Mouse (Mus musculus) heart, embryonic 12.5 days (tissue): ENCODE data around the gene Gpr19. TPM values are rescaled to one million over a fixed set of nuclear protein-coding genes. Genes with fewer than 3 reads are reported as not detected.

Experiments used
- ATAC-seq: fragments of 200-750 bp; cut with Nextera tagmentation; 2 replicates; pipeline ENCODE4 v1.8.0; 2017; ENCODE audit warnings: moderate TSS enrichment, moderate library complexity; ENCODE audit not compliant: insufficient number of reproducible peaks, low FRiP score
- H3K27ac ChIP-seq: fragments of 300-500 bp; sonication (generic); 2 replicates; pipeline ENCODE4 v1.5.1; 2016; ENCODE audit warnings: mild to moderate bottlenecking, moderate library complexity; ENCODE audit not compliant: poor library complexity, severe bottlenecking
- H3K27me3 ChIP-seq: fragments of 300-500 bp; sonication (generic); replicated peaks from 2 replicates; pipeline ENCODE4 v1.6.1; 2016; ENCODE audit warnings: mild to moderate bottlenecking, moderate library complexity
- H3K36me3 ChIP-seq: fragments of 300-500 bp; sonication (generic); 2 replicates; pipeline ENCODE4 v1.6.1; 2016; ENCODE audit warnings: mild to moderate bottlenecking, moderate library complexity
- H3K4me1 ChIP-seq: fragments of 300-500 bp; sonication (generic); replicated peaks from 2 replicates; pipeline ENCODE4 v1.6.1; 2016; ENCODE audit warnings: mild to moderate bottlenecking
- H3K4me2 ChIP-seq: fragments of 300-500 bp; sonication (generic); 2 replicates; pipeline ENCODE4 v1.6.1; 2016; ENCODE audit warnings: mild to moderate bottlenecking, moderate library complexity
- H3K4me3 ChIP-seq: fragments of 300-500 bp; sonication (generic); 2 replicates; pipeline ENCODE4 v1.5.1; 2016; ENCODE audit warnings: mild to moderate bottlenecking
- H3K9ac ChIP-seq: fragments of 300-500 bp; sonication (generic); 2 replicates; pipeline ENCODE4 v1.6.1; 2016; ENCODE audit warnings: mild to moderate bottlenecking, moderate library complexity
- H3K9me3 ChIP-seq: fragments of 300-500 bp; sonication (generic); replicated peaks from 2 replicates; pipeline ENCODE4 v1.6.1; 2016; ENCODE audit warnings: mild to moderate bottlenecking, moderate library complexity
- WGBS: fragments of 180-500 bp; shearing (Covaris S2); methylation state at CpG from one replicate; pipeline ENCODE4 v1.1.7; 2016; 5-methylcytosine and 5-hydroxymethylcytosine counted together
- polyA plus RNA-seq: library from polyadenylated mRNA; unstranded; fragments of >200 nt; fragmentation: Nextera tagmentation; extraction: Ambion mirVana; gene quantifications from 2 replicates; pipeline ENCODE4 v1.2.1, GENCODE M21; 2016

Gpr19 gene
- polyA plus RNA-seq, 1 experiment from 2014 or later: 9.0 TPM

DNA sequence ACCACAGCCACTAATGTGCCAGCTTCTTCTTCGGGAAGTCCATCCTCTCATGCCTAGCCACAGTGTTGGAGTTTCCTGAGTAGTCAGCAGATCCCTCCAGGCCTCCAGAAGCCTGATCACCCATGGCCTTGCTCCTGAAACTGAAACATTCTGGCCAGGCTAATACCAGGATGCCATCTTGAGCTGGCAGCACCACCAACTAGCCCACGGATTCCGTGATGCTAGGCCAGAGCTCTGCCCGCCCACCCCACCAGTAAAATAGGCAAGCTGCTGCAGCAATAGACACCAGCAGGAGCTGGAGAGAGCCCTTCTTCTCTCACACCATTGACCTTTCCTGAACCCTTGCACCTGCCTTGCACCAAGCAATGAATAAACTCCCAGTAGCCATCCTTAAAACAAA is 50.8 kb downstream of the Gpr19 start:
- no peak overlapping the region for H3K27ac ChIP-seq
- no peaks in the 10 kb centered on the region for H3K27me3 ChIP-seq
- 89% methylated on average over 4 of the region's 4 CpGs for WGBS
- no peak overlapping the region for H3K4me2 ChIP-seq
- H3K36me3 ChIP-seq: peaks cover 6% of the 10 kb centered on the region; the same call in 1 of the 2 replicates
- no peak overlapping the region for H3K9ac ChIP-seq
- H3K4me3 ChIP-seq: no peak overlapping the region
- ATAC-seq: no peak
- H3K9me3 ChIP-seq: no peaks in the 10 kb centered on the region
- no peaks in the 10 kb centered on the region for H3K4me1 ChIP-seq

DNA sequence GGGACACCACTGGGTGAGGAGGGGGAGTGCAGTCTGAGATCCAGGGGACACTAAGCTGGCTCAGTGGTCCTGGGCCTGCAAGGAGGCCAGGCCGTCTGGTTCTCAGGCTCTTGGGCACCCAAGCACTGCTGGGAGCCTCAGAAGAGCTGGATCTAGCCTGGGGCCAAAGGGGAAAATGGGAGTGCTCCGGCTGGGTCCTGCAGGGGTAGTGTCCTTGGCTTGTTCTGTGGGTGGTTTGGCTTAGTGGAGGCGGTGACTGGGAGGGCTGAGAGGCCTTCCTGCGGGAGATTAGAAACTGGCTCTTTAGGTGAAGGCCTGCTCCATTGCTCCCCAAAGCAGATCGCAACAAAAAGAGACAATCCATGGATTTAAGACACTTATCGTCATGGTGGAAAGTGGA is 52.1 kb downstream of the Gpr19 start:
- H3K36me3 ChIP-seq: peaks cover 6% of the 10 kb centered on the region; the same call in 1 of the 2 replicates
- no peaks in the 10 kb centered on the region for H3K4me1 ChIP-seq
- no peak for ATAC-seq
- no peaks in the 10 kb centered on the region for H3K9me3 ChIP-seq
- no peak overlapping the region for H3K4me3 ChIP-seq
- no peak overlapping the region for H3K4me2 ChIP-seq
- 82% methylated on average over 6 of the region's 6 CpGs for WGBS
- H3K27ac ChIP-seq: no peak overlapping the region
- H3K9ac ChIP-seq: no peak overlapping the region
- H3K27me3 ChIP-seq: no peaks in the 10 kb centered on the region

GRCm38 (mm10) chr6:134845726-134846125 is 52.7 kb downstream of the Gpr19 start:
- Histone ChIP-seq H3K27ac (no peak overlapping the region), H3K27me3 (no peaks in the 10 kb centered on the region), H3K4me3 (no peak overlapping the region), H3K4me1 (no peaks in the 10 kb centered on the region), H3K4me2 (no peak overlapping the region), H3K9ac (no peak overlapping the region), H3K9me3 (no peaks in the 10 kb centered on the region), H3K36me3 (peaks cover 6% of the 10 kb centered on the region; the same call in 1 of the 2 replicates)
- ATAC-seq: no peak
- WGBS: 78% methylated on average over 4 of the region's 4 CpGs

DNA sequence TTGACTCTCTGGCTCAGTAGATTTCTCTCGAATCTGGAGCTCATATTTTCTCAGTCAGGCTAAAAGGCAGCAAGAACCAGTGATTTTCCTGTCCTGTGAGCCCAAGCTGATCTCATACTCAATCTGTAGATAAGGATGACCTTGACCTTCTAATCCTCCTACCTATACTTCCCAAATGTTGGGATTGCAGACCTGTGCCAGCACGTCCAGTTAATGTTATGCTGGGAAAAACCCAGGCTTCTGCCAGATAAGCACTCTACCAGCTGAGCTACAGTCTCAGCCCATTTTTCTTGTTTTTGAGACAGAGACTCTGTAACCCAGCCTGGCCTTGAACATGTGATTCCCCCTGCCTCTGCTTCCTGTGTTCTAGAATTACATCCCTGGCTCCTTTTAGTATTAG is 58.0 kb downstream of the Gpr19 start:
- no peak for ATAC-seq
- Histone ChIP-seq H3K27ac (no peak overlapping the region), H3K36me3 (no peaks in the 10 kb centered on the region), H3K4me2 (no peak overlapping the region), H3K4me3 (no peak overlapping the region), H3K27me3 (no peaks in the 10 kb centered on the region), H3K9ac (no peak overlapping the region), H3K4me1 (no peaks in the 10 kb centered on the region), H3K9me3 (no peaks in the 10 kb centered on the region)
- WGBS: 66% methylated on average over 2 of the region's 2 CpGs

GRCm38 (mm10) chr6:134838111-134838510 is 60.3 kb downstream of the Gpr19 start:
- Histone ChIP-seq H3K9me3 (no peaks in the 10 kb centered on the region), H3K36me3 (no peaks in the 10 kb centered on the region), H3K27ac (no peak overlapping the region), H3K4me3 (no peak overlapping the region), H3K27me3 (no peaks in the 10 kb centered on the region), H3K4me1 (no peaks in the 10 kb centered on the region), H3K9ac (no peak overlapping the region), H3K4me2 (no peak overlapping the region)
- 81% methylated on average over 4 of the region's 4 CpGs for WGBS
- no peak for ATAC-seq

DNA sequence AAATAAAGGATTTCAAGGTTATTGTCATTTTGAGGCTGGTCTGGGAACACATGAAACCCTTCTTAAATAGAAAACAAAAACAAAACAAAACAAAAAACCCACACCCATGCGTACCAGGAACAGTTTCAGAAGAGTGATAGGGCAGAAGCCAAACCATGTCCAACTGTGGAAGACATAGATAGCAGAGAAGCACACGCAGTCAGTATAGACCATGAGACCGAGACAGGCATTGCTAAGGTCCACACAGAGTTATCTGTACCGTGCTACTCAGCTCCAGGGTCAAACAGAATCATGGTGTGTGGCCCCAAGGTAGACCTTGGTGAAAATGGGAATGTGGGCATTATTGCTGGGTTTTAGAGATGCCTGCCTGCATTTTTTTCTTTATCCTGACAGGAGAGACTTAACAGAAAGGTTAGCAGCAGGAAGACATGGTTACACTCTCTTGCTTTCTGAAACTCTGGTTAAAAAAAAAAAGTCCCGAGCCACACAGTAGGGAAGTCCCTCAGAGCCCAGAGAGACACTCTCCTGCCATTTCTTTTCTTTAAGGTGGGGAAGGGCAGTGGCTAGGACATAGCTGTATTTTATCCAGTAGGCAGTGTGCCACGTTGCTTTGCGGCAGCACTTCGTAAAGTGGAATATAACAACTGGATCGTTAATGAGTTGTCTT is 63.7 kb downstream of the Gpr19 start:
- H3K27me3 ChIP-seq: no peaks in the 10 kb centered on the region
- H3K27ac ChIP-seq: no peak overlapping the region
- H3K4me1 ChIP-seq: no peaks in the 10 kb centered on the region; the same call in 1 of the 2 replicates
- no peak overlapping the region for H3K4me2 ChIP-seq
- no peaks in the 10 kb centered on the region for H3K9me3 ChIP-seq
- no peak for ATAC-seq
- no peak overlapping the region for H3K4me3 ChIP-seq
- WGBS: 75% methylated on average over 9 of the region's 9 CpGs
- no peaks in the 10 kb centered on the region for H3K36me3 ChIP-seq
- H3K9ac ChIP-seq: no peak overlapping the region

DNA sequence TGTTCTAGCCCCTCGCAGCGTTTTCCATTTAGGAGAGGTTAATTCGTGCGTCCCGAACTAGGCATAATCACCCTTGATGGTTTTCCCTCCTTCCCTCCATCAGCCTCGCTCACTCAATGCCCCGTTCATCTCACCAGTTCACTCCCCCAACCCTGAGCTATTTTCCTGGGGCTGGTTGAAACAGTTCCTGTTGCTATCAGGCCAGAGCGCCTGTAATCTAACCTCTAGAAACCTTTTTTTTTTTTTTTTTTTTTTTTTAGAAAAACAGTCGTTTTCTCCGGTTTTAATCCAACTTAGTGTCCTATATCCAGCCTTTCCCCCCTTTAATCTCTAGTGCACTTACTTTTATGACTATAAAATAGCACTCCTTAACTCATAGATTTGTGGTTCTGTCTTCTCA is 67.6 kb downstream of the Gpr19 start:
- H3K9ac ChIP-seq: peak overlapping the region; percentile 72
- no peak for ATAC-seq
- peak overlapping the region; percentile 73 for H3K4me3 ChIP-seq
- peak overlapping the region; percentile 93 for H3K27ac ChIP-seq
- WGBS: 3% methylated on average over 10 of the region's 10 CpGs
- H3K4me2 ChIP-seq: peak overlapping the region; percentile 89
- H3K36me3 ChIP-seq: no peaks in the 10 kb centered on the region
- H3K27me3 ChIP-seq: no peaks in the 10 kb centered on the region
- H3K9me3 ChIP-seq: no peaks in the 10 kb centered on the region
- peaks cover 15% of the 10 kb centered on the region for H3K4me1 ChIP-seq

GRCm38 (mm10) chr6:134829786-134830700 is 68.3 kb downstream of the Gpr19 start, which contains the start of gene Crebl2:
Gene Crebl2, plus strand, starts transcription at chr6:134830154.
- Histone ChIP-seq H3K27ac (peak within 1 kb of the TSS; percentile 93), H3K9me3 (no peaks in the 10 kb centered on the region), H3K4me2 (peak within 1 kb of the TSS; percentile 89), H3K36me3 (no peaks in the 10 kb centered on the region), H3K9ac (peak within 1 kb of the TSS; percentile 72), H3K27me3 (no peaks in the 10 kb centered on the region), H3K4me3 (peak within 1 kb of the TSS; percentile 73), H3K4me1 (peaks cover 15% of the 10 kb centered on the region)
- ATAC-seq: peak; percentile 98
- WGBS: under 1% methylated on average over 58 of the region's 58 CpGs

DNA sequence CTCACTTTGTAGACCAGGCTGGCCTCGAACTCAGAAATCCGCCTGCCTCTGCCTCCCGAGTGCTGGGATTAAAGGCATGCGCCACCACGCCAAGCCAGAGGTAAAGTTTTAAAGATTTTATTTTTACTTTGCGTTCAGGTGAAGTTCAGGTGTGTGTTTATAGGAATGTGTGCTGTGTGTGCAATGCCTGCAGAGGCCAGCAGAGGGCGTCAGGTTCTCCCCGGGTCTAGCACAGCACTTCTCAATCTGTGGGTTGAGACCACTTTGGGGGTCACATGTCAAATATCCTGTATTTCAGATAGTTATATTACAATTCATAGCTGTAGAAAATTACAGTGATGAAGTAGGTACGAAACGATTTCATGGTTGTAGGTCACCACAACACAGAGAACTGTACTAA is 75.5 kb downstream of the Gpr19 start:
- WGBS: 63% methylated on average over 10 of the region's 10 CpGs
- no peak for ATAC-seq
- Histone ChIP-seq H3K9me3 (no peaks in the 10 kb centered on the region), H3K27ac (no peak overlapping the region), H3K4me1 (peaks cover 7% of the 10 kb centered on the region), H3K4me3 (no peak overlapping the region), H3K27me3 (no peaks in the 10 kb centered on the region), H3K9ac (no peak overlapping the region), H3K4me2 (no peak overlapping the region), H3K36me3 (no peaks in the 10 kb centered on the region)

- peaks cover 8% of the 10 kb centered on the region for H3K4me1 ChIP-seq
- no peaks in the 10 kb centered on the region for H3K9me3 ChIP-seq
- no peaks in the 10 kb centered on the region for H3K36me3 ChIP-seq
- H3K27me3 ChIP-seq: no peaks in the 10 kb centered on the region
- no peak overlapping the region for H3K27ac ChIP-seq
- 56% methylated on average over 6 of the region's 6 CpGs for WGBS
- no peak overlapping the region for H3K4me3 ChIP-seq
- no peak overlapping the region for H3K9ac ChIP-seq
- H3K4me2 ChIP-seq: no peak overlapping the region
- ATAC-seq: no peak
Measured at GRCm38 (mm10) chr6:134820411-134820810, 78.0 kb downstream of the Gpr19 start.

GRCm38 (mm10) chr6:134819741-134820140 is 78.6 kb downstream of the Gpr19 start:
- Histone ChIP-seq H3K4me3 (no peak overlapping the region), H3K4me1 (peaks cover 8% of the 10 kb centered on the region), H3K36me3 (no peaks in the 10 kb centered on the region), H3K4me2 (no peak overlapping the region), H3K27ac (no peak overlapping the region), H3K27me3 (no peaks in the 10 kb centered on the region), H3K9ac (no peak overlapping the region), H3K9me3 (no peaks in the 10 kb centered on the region)
- 55% methylated on average over 5 of the region's 5 CpGs for WGBS
- no peak for ATAC-seq
